Mouse (Mus musculus) cerebellum, adult 2 months (tissue): Measurements from ENCODE around the gene Clmp. TPM values are rescaled to one million over a fixed set of nuclear protein-coding genes. Genes with fewer than 3 reads are reported as not detected.
"Not testable (repeated sequence)": the region's sequence is repeated elsewhere in the genome, so short reads cannot be mapped to it uniquely, and the experiment has no call there.

Source experiments
- DNase-seq, 2 experiments: peaks; one replicate each; pipeline ENCODE4 v3.0.0; 2021
- H3K27ac ChIP-seq: fragments of 200-500 bp; 2 replicates; pipeline ENCODE4 v1.5.1; 2012; ENCODE audit warnings: low read length, control low read depth, inconsistent platforms; ENCODE audit not compliant: insufficient read depth
- H3K27me3 ChIP-seq: fragments of 200-500 bp; 2 replicates; pipeline ENCODE4 v1.6.1; 2012; ENCODE audit warnings: inconsistent platforms, mild to moderate bottlenecking, low read length, moderate library complexity; ENCODE audit not compliant: control insufficient read depth, insufficient read depth
- H3K4me1 ChIP-seq: fragments of 200-500 bp; 2 replicates; pipeline ENCODE4 v1.6.1; 2011; ENCODE audit warnings: low read length; ENCODE audit not compliant: control insufficient read depth, insufficient read depth
- H3K4me3 ChIP-seq: fragments of 200-500 bp; replicated peaks from 2 replicates; pipeline ENCODE3; 2011; ENCODE audit warnings: mild to moderate bottlenecking, low read depth, low read length, control low read depth; ENCODE audit not compliant: insufficient read depth
- CTCF ChIP-seq: fragments of 200-500 bp; IDR thresholded peaks from 2 replicates; pipeline ENCODE4 v1.5.1; 2011; ENCODE audit warnings: low read depth, mild to moderate bottlenecking, control low read depth, low read length, moderate library complexity, borderline replicate concordance; ENCODE audit not compliant: insufficient read depth
- POLR2A ChIP-seq: fragments of 200-500 bp; IDR thresholded peaks from 2 replicates; pipeline ENCODE4 v1.6.1; 2011; ENCODE audit warnings: low read length, control low read depth, borderline replicate concordance; ENCODE audit not compliant: insufficient read depth
- WGBS: fragments of 180-500 bp; shearing (Covaris S2); methylation state at CpG from one replicate; pipeline ENCODE4 v1.1.7; 2018; 5-methylcytosine and 5-hydroxymethylcytosine counted together
- polyA plus RNA-seq: library from polyadenylated mRNA; depleted of rRNA; stranded (reverse); fragments of >200 nt; gene quantifications from 2 replicates; pipeline ENCODE4 v1.2.3, GENCODE M21; 2012

Gene Clmp
- polyA plus RNA-seq, 1 experiment = 21.8 TPM

GRCm38 (mm10) chr9:40785452-40785851 is 99.7 kb downstream of the Clmp start:
- WGBS = 80% methylated on average over 6 of the region's 6 CpGs
- no peaks in the 10 kb centered on the region for H3K4me1 ChIP-seq
- H3K27me3 ChIP-seq = no peaks in the 10 kb centered on the region
- H3K27ac ChIP-seq = no peak overlapping the region
- H3K4me3 ChIP-seq = no peak overlapping the region
- no peak for DNase-seq
- TF ChIP-seq CTCF (no peak), POLR2A (no peak)

- H3K27ac ChIP-seq, H3K4me3 ChIP-seq, DNase-seq, H3K4me1 ChIP-seq, H3K27me3 ChIP-seq: not testable (repeated sequence)
- 97% methylated on average over 6 of the region's 6 CpGs for WGBS
These were observed 101.1 kb downstream of the Clmp start for GRCm38 (mm10) chr9:40786820-40787219.

DNA sequence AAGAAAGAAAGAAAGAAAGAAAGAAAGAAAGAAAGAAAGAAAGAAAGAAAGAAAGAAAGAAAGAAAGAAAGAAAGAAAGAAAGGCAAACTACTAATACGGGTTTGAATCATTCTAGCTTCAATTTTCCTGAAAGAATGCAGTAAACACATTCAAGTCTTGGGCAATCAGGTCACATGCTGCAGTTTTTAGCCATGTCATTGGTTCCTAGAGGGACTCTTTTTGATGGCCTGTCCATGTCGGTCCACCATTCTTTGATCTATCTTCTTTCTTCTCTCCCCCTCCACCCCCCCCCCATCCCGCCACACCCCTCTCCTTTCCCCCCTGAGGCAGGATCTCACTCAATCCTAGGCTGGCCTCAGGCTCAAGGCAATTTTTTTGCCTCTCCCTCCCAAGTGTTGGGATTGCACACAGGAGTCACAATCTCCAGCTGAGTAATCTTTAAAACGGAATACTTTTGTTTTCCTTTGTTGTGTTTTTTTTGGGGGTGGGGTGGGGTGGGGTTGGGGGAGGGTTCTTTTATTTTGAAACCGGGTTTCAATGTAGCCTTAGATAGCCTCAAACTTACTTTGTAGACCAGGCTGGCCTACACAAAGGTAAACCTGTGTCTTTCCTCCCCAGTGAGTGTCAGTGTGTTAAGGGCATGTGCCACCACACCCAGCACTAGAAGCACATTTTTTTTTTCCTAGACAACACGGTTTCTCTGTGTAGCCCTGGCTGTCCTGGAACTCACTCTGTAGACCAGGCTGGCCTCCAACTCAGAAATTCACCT is 106.3 kb downstream of the Clmp start:
- Histone ChIP-seq H3K27me3 (no peaks in the 10 kb centered on the region), H3K4me3 (no peak overlapping the region), H3K27ac (no peak overlapping the region), H3K4me1 (no peaks in the 10 kb centered on the region)
- TF ChIP-seq CTCF = no peak
- TF ChIP-seq POLR2A = no peak
- no peak for DNase-seq
- WGBS = 73% methylated on average over 6 of the region's 6 CpGs

DNA sequence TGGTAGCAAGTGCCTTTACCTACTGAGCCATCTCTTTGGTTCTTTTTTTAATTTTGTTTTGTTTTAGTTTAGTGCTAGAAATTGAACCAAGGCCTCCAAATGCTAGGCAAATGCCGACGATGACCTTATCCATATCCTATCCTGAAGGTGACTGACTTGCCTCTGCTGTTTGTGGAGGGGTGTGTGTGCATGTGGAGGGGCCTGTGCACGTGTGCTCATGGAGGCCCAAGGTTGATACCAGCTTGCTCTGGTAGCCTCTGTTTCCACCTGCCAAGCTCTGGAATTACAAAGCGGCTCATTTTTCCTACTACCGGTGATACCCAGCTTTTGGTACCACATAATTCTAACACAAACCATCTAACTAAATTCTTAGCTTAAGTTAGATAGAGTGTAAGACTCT is 107.8 kb downstream of the Clmp start:
- TF ChIP-seq CTCF (no peak), POLR2A (no peak)
- no peak for DNase-seq
- Histone ChIP-seq H3K27me3 (no peaks in the 10 kb centered on the region), H3K27ac (no peak overlapping the region), H3K4me3 (no peak overlapping the region), H3K4me1 (no peaks in the 10 kb centered on the region)
- 96% methylated on average over 5 of the region's 5 CpGs for WGBS

DNA sequence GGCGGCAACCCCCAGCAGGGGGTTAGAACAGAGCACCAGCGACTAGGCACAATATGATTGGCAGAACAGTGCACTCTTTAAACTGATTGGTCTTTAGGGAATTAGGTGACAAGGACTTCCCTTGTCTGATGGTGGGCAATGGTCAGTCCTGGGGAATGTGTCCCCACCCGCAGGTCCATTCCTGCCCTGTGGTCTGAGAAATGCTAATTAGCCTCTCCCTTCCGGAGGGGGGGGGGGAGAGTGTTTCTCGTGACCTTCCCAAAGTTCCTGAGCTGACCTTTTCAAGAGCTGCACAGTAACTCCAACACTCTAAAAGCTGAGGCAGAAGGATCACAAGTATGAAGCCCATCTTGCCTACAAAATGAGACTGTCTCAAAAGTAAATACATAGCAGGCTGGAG is 108.5 kb downstream of the Clmp start:
- TF ChIP-seq POLR2A = no peak
- TF ChIP-seq CTCF = no peak
- Histone ChIP-seq H3K27me3 (no peaks in the 10 kb centered on the region), H3K27ac (no peak overlapping the region), H3K4me1 (peaks cover 3% of the 10 kb centered on the region), H3K4me3 (no peak overlapping the region)
- WGBS = 55% methylated on average over 5 of the region's 5 CpGs
- no peak for DNase-seq

DNA sequence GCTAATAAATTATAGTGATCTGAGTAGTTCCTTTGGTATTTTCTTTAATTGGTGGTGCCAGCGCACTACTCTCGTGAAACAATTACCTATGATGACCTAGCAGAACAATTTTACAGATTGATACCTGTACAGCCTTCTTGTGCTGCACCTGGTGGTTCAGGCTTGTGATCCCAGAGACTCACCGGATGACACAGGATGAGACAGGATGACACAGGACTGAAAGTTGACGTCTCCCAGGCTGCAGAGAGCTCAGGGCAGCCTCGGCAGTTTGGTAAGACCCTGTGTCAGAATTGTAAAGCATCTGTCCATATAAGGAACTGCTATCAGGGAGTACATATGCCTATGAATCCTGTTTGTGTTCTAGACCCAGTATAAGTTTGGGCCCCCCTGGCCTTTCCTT is 109.2 kb downstream of the Clmp start:
- TF ChIP-seq POLR2A (no peak), CTCF (no peak)
- Histone ChIP-seq H3K27ac (no peak overlapping the region), H3K4me3 (no peak overlapping the region), H3K27me3 (no peaks in the 10 kb centered on the region), H3K4me1 (peaks cover 3% of the 10 kb centered on the region)
- 87% methylated on average over 5 of the region's 5 CpGs for WGBS
- DNase-seq = no peak

GRCm38 (mm10) chr9:40795562-40795961 is 109.8 kb downstream of the Clmp start:
- 94% methylated on average over 2 of the region's 2 CpGs for WGBS

DNA sequence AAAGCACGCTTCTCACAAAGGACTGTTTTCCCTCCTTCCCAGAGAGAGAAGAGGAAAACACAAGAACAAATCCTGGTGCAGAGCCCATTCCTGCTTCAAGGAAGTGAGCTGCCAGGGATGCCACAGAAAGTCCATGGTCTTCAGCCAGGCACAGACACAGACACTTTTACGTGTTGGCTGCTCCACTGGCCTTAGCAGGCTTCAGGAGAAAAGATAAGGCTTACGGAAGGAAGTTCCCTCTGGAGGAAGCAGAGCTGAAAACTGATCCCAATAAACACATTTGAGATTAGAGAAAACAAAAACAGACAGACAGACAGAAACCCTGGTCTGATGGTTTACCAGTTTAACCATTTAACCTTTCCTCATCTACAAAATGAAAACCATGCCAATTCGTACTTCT is 110.3 kb downstream of the Clmp start:
- TF ChIP-seq POLR2A = no peak
- no peak for TF ChIP-seq CTCF
- WGBS = 85% methylated on average over 4 of the region's 4 CpGs

More at GRCm38 (mm10) chr9:40795562-40795961, 109.8 kb downstream of the Clmp start:
- TF ChIP-seq CTCF (no peak), POLR2A (no peak)
- no peak for DNase-seq
- H3K4me3 ChIP-seq = no peak overlapping the region
- H3K27ac ChIP-seq = no peak overlapping the region
- peaks cover 3% of the 10 kb centered on the region for H3K4me1 ChIP-seq
- H3K27me3 ChIP-seq = no peaks in the 10 kb centered on the region

More for the DNA sequence above, 110.3 kb downstream of the Clmp start:
- no peak for DNase-seq
- Histone ChIP-seq H3K4me3 (no peak overlapping the region), H3K4me1 (peaks cover 3% of the 10 kb centered on the region), H3K27ac (no peak overlapping the region), H3K27me3 (no peaks in the 10 kb centered on the region)
